Mouse (Mus musculus) cerebellum, adult 2 months (tissue): ENCODE measurements at regions not wholly inside any gene's neighbourhood (a gene's known extent, or its start where the extent isn't known, plus 50 kb on each side); places are given as distances from the start of the nearest gene placed in this dataset.

Source experiments
- DNase-seq, 2 experiments: peaks; one replicate each; pipeline ENCODE4 v3.0.0; 2021
- H3K27ac ChIP-seq: fragments of 200-500 bp; 2 replicates; pipeline ENCODE4 v1.5.1; 2012; ENCODE audit warnings: low read length, control low read depth, inconsistent platforms; ENCODE audit not compliant: insufficient read depth
- H3K27me3 ChIP-seq: fragments of 200-500 bp; 2 replicates; pipeline ENCODE4 v1.6.1; 2012; ENCODE audit warnings: inconsistent platforms, mild to moderate bottlenecking, low read length, moderate library complexity; ENCODE audit not compliant: control insufficient read depth, insufficient read depth
- H3K4me1 ChIP-seq: fragments of 200-500 bp; 2 replicates; pipeline ENCODE4 v1.6.1; 2011; ENCODE audit warnings: low read length; ENCODE audit not compliant: control insufficient read depth, insufficient read depth
- H3K4me3 ChIP-seq: fragments of 200-500 bp; replicated peaks from 2 replicates; pipeline ENCODE3; 2011; ENCODE audit warnings: mild to moderate bottlenecking, low read depth, low read length, control low read depth; ENCODE audit not compliant: insufficient read depth
- CTCF ChIP-seq: fragments of 200-500 bp; IDR thresholded peaks from 2 replicates; pipeline ENCODE4 v1.5.1; 2011; ENCODE audit warnings: low read depth, mild to moderate bottlenecking, control low read depth, low read length, moderate library complexity, borderline replicate concordance; ENCODE audit not compliant: insufficient read depth
- POLR2A ChIP-seq: fragments of 200-500 bp; IDR thresholded peaks from 2 replicates; pipeline ENCODE4 v1.6.1; 2011; ENCODE audit warnings: low read length, control low read depth, borderline replicate concordance; ENCODE audit not compliant: insufficient read depth
- WGBS: fragments of 180-500 bp; shearing (Covaris S2); methylation state at CpG from one replicate; pipeline ENCODE4 v1.1.7; 2018; 5-methylcytosine and 5-hydroxymethylcytosine counted together

GRCm38 (mm10) chr17:45811632-45812221, 78.1 kb upstream of the 1600014C23Rik start:
- peak in 1 of 2 experiments; percentile 21 for DNase-seq
- Histone ChIP-seq H3K27me3 (no peaks in the 10 kb centered on the region), H3K4me1 (peaks cover 35% of the 10 kb centered on the region), H3K4me3 (no peak overlapping the region), H3K27ac (no peak overlapping the region)
- TF ChIP-seq CTCF, result no peak
- WGBS, result 56% methylated on average over 11 of the region's 11 CpGs

GRCm38 (mm10) chr17:45809728-45810127, 76.1 kb upstream of the 1600014C23Rik start:
- Histone ChIP-seq H3K27ac (no peak overlapping the region), H3K4me3 (no peak overlapping the region), H3K4me1 (peaks cover 30% of the 10 kb centered on the region), H3K27me3 (no peaks in the 10 kb centered on the region)
- TF ChIP-seq CTCF, result no peak
- TF ChIP-seq POLR2A, result no peak
- DNase-seq, result no peak
- WGBS, result 95% methylated on average over 6 of the region's 6 CpGs

- DNase-seq, result no peak
- Histone ChIP-seq H3K4me3 (no peak overlapping the region), H3K4me1 (peaks cover 30% of the 10 kb centered on the region), H3K27ac (no peak overlapping the region), H3K27me3 (no peaks in the 10 kb centered on the region)
- TF ChIP-seq POLR2A (no peak), CTCF (no peak)
- WGBS, result 76% methylated on average over 4 of the region's 4 CpGs
Observed at GRCm38 (mm10) chr17:45808374-45808773, 74.7 kb upstream of the 1600014C23Rik start.

- WGBS, result 76% methylated on average over 13 of the region's 13 CpGs
- Histone ChIP-seq H3K4me3 (no peak overlapping the region), H3K27me3 (no peaks in the 10 kb centered on the region), H3K27ac (no peak overlapping the region), H3K4me1 (peaks cover 21% of the 10 kb centered on the region)
- TF ChIP-seq CTCF, result no peak
- TF ChIP-seq POLR2A, result no peak
- no peak for DNase-seq
Observed at GRCm38 (mm10) chr17:45807452-45807851, 73.8 kb upstream of the 1600014C23Rik start.

GRCm38 (mm10) chr17:45806831-45807230, 73.2 kb upstream of the 1600014C23Rik start:
- H3K4me3 ChIP-seq, result no peak overlapping the region
- no peak overlapping the region for H3K27ac ChIP-seq
- H3K27me3 ChIP-seq, result no peaks in the 10 kb centered on the region
- peaks cover 16% of the 10 kb centered on the region for H3K4me1 ChIP-seq
- no peak for TF ChIP-seq CTCF
- no peak for TF ChIP-seq POLR2A
- peak in 1 of 2 experiments; percentile 26 for DNase-seq
- 53% methylated on average over 4 of the region's 4 CpGs for WGBS

- no peak overlapping the region for H3K27ac ChIP-seq
- WGBS, result 82% methylated on average over 5 of the region's 5 CpGs
Observed at GRCm38 (mm10) chr17:45806430-45806829, 72.8 kb upstream of the 1600014C23Rik start.

GRCm38 (mm10) chr17:45805471-45806082, 71.9 kb upstream of the 1600014C23Rik start:
- TF ChIP-seq POLR2A (no peak), CTCF (no peak)
- H3K4me3 ChIP-seq, result no peak overlapping the region
- peaks cover 10% of the 10 kb centered on the region for H3K4me1 ChIP-seq
- no peak for DNase-seq
- no peak overlapping the region for H3K27ac ChIP-seq
- no peaks in the 10 kb centered on the region for H3K27me3 ChIP-seq
- WGBS, result 13% methylated on average over 35 of the region's 35 CpGs

More at GRCm38 (mm10) chr17:45806430-45806829, 72.8 kb upstream of the 1600014C23Rik start:
- no peaks in the 10 kb centered on the region for H3K27me3 ChIP-seq
- no peak for DNase-seq
- H3K4me1 ChIP-seq, result peaks cover 12% of the 10 kb centered on the region
- TF ChIP-seq CTCF (no peak), POLR2A (no peak)
- no peak overlapping the region for H3K4me3 ChIP-seq

- Histone ChIP-seq H3K27me3 (no peaks in the 10 kb centered on the region), H3K4me1 (peaks cover 10% of the 10 kb centered on the region), H3K4me3 (no peak overlapping the region), H3K27ac (no peak overlapping the region)
- 78% methylated on average over 8 of the region's 8 CpGs for WGBS
- DNase-seq, result no peak
- TF ChIP-seq POLR2A (no peak), CTCF (no peak)
Observed at GRCm38 (mm10) chr17:45803331-45803730, 69.7 kb upstream of the 1600014C23Rik start.
